Mouse (Mus musculus): ENCODE data around the gene Lad1. TPM values are rescaled to one million over a fixed set of nuclear protein-coding genes. Genes with fewer than 3 reads are reported as not detected.

The Lad1 gene
- polyA plus RNA-seq, 1 experiment from 2014 or later = 6.8 TPM

DNA sequence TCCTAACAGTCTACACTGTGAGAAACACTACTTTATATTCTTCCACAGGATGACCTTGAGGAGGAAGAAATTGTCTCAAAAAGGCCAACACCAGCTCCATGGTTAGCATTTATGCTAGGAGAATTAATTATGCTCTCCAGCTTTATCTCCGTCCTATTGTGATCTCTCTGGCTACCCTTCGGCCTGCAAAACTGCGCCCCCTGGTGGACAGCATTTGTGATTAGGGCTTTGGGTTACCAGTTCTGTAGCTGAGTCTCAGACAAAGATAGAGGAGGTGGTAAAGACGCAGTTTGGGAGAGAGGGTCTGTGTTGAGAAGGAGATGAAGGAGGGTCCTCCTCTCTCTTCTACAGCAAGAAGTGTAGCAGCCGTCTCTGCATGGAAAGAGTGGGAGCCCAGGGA lies 28.6 kb upstream of the Lad1 start:
- whole genome bisulfite sequencing = 13% methylated on average over 5 of the region's 5 CpGs

DNA sequence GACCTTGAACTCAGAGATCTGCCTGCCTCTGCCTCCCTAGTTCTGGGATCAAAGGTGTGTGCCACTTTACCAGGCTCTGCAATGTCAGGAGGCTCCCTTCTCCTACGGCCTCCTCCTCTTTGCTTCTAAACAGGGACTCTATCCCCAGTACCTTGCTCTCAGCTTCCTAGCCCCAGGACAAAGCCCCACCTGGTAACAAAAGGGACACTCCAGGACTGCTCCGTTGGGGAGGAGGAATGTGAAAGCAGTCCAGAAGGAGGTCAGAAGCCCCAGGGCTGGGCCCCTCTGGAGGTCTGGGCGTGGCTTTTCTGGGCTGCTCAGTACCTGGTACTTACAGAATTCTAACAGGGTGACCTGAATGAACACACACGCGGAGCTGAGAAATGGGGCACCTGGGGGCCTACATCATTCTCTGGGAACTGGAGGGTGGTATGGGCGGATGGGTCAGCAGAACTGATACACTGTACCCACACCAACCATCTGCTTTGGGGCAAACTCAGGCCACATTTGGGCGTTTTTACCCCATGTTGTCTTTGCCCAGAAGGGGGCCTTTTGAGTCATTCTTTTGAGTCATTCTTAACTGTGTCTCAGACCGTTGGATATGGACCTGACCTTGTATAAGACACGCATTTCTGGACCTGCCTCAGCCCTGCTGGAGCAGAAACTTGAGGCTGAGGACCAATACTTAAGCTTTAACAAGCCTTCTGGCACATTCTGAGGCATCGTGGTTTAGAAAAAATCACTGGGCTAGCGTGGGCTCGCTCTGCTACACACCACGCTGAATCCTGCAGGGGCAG lies 26.1 kb upstream of the Lad1 start:
- Histone ChIP-seq H3K36me3 (no peaks in the 10 kb centered on the region), H3K9me3 (no peaks in the 10 kb centered on the region), H3K4me1 (peaks cover 81% of the 10 kb centered on the region), H3K4me3 (no peak overlapping the region), H3K27me3 (ENCODE audit: insufficient read depth, poor library complexity, severe bottlenecking) (no peaks in the 10 kb centered on the region), H3K27ac (peak overlapping the region; percentile 91)
- DNase-seq (ENCODE audit: low spot score) = no peak
- 66% methylated on average over 13 of the region's 13 CpGs for WGBS

More for the DNA sequence above, 28.6 kb upstream of the Lad1 start:
- peaks cover 56% of the 10 kb centered on the region for H3K4me1 ChIP-seq
- peak overlapping the region; percentile 73; the same call in 1 of the 2 replicates for H3K27ac ChIP-seq
- no peaks in the 10 kb centered on the region for H3K36me3 ChIP-seq
- no peaks in the 10 kb centered on the region for H3K9me3 ChIP-seq
- H3K27me3 ChIP-seq (ENCODE audit: insufficient read depth, poor library complexity, severe bottlenecking) = no peaks in the 10 kb centered on the region
- DNase-seq (ENCODE audit: low spot score) = no peak
- no peak overlapping the region for H3K4me3 ChIP-seq

DNA sequence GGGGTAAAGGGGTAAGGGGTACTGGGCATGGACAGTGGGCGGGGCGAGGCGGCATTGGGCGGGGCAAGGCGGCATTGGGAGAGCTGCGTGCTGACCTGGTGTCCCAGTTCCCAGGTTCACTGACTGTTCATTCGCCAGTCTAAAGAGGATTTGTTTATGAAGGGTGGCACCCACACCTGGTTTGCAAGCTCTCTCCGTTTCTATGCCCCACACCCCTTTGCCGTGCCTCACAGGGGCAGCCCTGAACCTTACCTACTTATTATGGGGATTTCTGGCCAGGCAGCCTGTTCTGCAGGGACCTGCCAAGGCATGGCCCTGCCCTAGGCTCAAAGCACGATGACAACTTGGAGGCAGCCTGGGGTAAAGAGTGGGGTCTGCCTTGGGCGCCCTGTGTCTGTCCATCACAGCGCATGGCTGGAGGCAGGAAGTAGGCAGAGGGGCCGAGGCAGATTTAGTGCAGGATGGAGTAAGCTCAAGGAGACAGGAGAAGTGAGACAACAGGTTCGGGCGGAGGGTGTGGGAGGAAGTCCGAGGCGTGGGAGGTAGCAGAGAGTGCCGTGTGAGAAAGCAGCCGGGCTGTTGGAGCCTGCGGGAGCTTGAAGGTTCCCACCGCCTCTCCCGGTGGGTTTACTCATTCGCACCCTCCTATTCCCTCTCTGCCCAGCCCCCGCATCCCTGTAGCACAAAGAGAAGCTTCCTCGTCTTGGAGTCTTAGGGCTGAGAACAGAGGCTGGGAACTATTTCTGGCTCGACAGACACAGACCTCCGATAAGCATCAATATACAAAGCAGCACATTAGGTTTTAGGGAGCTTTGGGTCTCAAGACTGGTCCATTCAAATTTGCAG lies 24.8 kb upstream of the Lad1 start:
- Histone ChIP-seq H3K36me3 (no peaks in the 10 kb centered on the region), H3K27me3 (ENCODE audit: insufficient read depth, poor library complexity, severe bottlenecking) (no peaks in the 10 kb centered on the region), H3K27ac (peak overlapping the region; percentile 91), H3K4me1 (peaks cover 84% of the 10 kb centered on the region), H3K9me3 (no peaks in the 10 kb centered on the region), H3K4me3 (peak overlapping the region; percentile 51)
- 7% methylated on average over 27 of the region's 27 CpGs for WGBS
- DNase-seq (ENCODE audit: low spot score) = no peak

GRCm38 (mm10) chr1:135794216-135795134 lies 23.9 kb upstream of the Lad1 start:
- H3K4me3 ChIP-seq = peak overlapping the region; percentile 51
- peaks cover 87% of the 10 kb centered on the region for H3K4me1 ChIP-seq
- peak overlapping the region; percentile 91 for H3K27ac ChIP-seq
- H3K9me3 ChIP-seq = no peaks in the 10 kb centered on the region
- no peaks in the 10 kb centered on the region for H3K27me3 ChIP-seq (ENCODE audit: insufficient read depth, poor library complexity, severe bottlenecking)
- H3K36me3 ChIP-seq = no peaks in the 10 kb centered on the region
- WGBS = 9% methylated on average over 20 of the region's 20 CpGs
- DNase-seq (ENCODE audit: low spot score) = peak; percentile 90

GRCm38 (mm10) chr1:135798492-135798891 lies 19.9 kb upstream of the Lad1 start:
- H3K9me3 ChIP-seq = no peaks in the 10 kb centered on the region
- WGBS = 60% methylated on average over 1 of the region's 1 CpGs
- H3K4me3 ChIP-seq = peak overlapping the region; percentile 73
- no peak for DNase-seq (ENCODE audit: low spot score)
- no peaks in the 10 kb centered on the region for H3K27me3 ChIP-seq (ENCODE audit: insufficient read depth, poor library complexity, severe bottlenecking)
- H3K27ac ChIP-seq = peak overlapping the region; percentile 97
- peaks cover 21% of the 10 kb centered on the region for H3K36me3 ChIP-seq
- H3K4me1 ChIP-seq = peaks cover 93% of the 10 kb centered on the region

- Histone ChIP-seq H3K4me1 (peaks cover 93% of the 10 kb centered on the region), H3K4me3 (peak overlapping the region; percentile 73)
Observed at GRCm38 (mm10) chr1:135799109-135799627, 19.2 kb upstream of the Lad1 start.

DNA sequence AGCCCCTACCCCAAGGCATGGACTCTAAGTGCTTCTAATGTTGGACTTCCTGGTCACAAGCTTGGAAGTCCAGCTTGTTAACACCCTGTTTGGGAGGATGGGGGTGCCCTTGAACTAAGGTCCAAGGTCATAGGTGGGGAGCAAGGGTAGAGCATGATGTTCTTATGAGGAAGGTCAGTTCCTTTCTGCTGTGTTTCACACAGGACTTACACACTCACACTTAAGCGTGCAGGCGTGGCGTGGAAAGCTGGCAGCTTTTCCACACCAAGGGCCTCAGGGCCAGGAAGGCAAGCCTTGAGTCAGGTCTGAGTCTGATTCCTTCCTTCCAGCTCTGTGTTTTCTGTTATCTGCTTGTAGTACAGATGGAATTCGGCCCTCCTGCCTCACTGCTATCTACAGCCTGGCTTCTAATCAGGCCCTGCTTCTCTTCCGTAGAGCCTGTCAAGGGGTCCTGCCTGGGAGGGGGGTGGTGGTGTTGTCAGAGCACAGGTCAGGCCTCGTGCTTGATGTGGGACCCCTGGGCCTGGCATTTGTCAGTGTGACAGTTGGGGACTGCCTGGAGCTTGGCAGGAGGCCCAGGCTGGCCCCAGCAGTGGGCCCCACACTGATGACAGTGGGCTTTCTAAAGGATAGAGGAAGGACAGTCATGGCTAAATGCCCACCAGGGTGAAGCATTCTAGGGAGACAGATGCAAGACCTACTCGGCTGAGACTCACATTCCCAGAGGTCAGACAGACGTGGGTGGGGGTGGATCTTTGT lies 18.0 kb upstream of the Lad1 start:
- peak; percentile 97 for DNase-seq (ENCODE audit: low spot score)
- Histone ChIP-seq H3K36me3 (peaks cover 40% of the 10 kb centered on the region), H3K27ac (peak overlapping the region; percentile 97), H3K4me3 (peak overlapping the region; percentile 73), H3K9me3 (no peaks in the 10 kb centered on the region), H3K27me3 (ENCODE audit: insufficient read depth, poor library complexity, severe bottlenecking) (no peaks in the 10 kb centered on the region), H3K4me1 (peaks cover 93% of the 10 kb centered on the region)
- WGBS = 10% methylated on average over 8 of the region's 8 CpGs

More at GRCm38 (mm10) chr1:135799109-135799627, 19.2 kb upstream of the Lad1 start:
- peak overlapping the region; percentile 97 for H3K27ac ChIP-seq
- H3K9me3 ChIP-seq = no peaks in the 10 kb centered on the region
- peaks cover 28% of the 10 kb centered on the region for H3K36me3 ChIP-seq
- 10% methylated on average over 8 of the region's 8 CpGs for WGBS
- DNase-seq (ENCODE audit: low spot score) = peak; percentile 90
- H3K27me3 ChIP-seq (ENCODE audit: insufficient read depth, poor library complexity, severe bottlenecking) = no peaks in the 10 kb centered on the region

GRCm38 (mm10) chr1:135807546-135807945 lies 10.9 kb upstream of the Lad1 start:
- DNase-seq (ENCODE audit: low spot score) = no peak
- Histone ChIP-seq H3K36me3 (peaks cover 84% of the 10 kb centered on the region), H3K27me3 (ENCODE audit: insufficient read depth, poor library complexity, severe bottlenecking) (no peaks in the 10 kb centered on the region), H3K27ac (no peak overlapping the region), H3K4me1 (peaks cover 84% of the 10 kb centered on the region), H3K9me3 (no peaks in the 10 kb centered on the region), H3K4me3 (no peak overlapping the region)
- WGBS = 32% methylated on average over 10 of the region's 10 CpGs

DNA sequence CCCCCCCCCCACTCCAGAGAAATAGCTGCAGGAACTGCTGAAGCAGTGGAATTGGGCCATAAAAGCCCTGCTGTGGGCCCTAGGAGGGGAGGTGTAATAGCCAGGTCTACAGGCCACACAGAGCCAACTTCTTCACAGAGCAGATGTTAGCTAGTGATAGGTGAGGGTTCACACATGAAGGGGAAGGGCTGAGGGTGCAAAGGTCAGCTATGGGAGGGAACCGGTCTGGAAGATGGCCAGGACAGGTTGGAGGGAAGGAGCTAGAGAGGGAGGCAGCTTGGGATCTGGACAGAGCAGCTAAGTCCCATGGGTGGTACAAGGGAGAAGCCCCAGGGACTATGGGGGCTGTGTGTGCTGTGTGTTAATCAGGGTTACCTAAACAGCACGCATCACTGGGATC lies 8.2 kb upstream of the Lad1 start:
- WGBS = 68% methylated on average over 2 of the region's 2 CpGs
- peaks cover 58% of the 10 kb centered on the region for H3K36me3 ChIP-seq
- no peak for DNase-seq (ENCODE audit: low spot score)
- H3K4me1 ChIP-seq = peaks cover 78% of the 10 kb centered on the region
- no peak overlapping the region for H3K4me3 ChIP-seq
- H3K27me3 ChIP-seq (ENCODE audit: insufficient read depth, poor library complexity, severe bottlenecking) = no peaks in the 10 kb centered on the region
- H3K9me3 ChIP-seq = no peaks in the 10 kb centered on the region
- H3K27ac ChIP-seq = no peak overlapping the region

- peaks cover 48% of the 10 kb centered on the region for H3K36me3 ChIP-seq
- peak overlapping the region; percentile 52 for H3K27ac ChIP-seq
- H3K4me1 ChIP-seq = peaks cover 73% of the 10 kb centered on the region
- no peaks in the 10 kb centered on the region for H3K9me3 ChIP-seq
- no peak overlapping the region for H3K4me3 ChIP-seq
- 0 out of 2 replicates have a peak, but pooled peaks cover under 1% of the 10 kb centered on the region for H3K27me3 ChIP-seq (ENCODE audit: insufficient read depth, poor library complexity, severe bottlenecking)
- peak; percentile 88 for DNase-seq (ENCODE audit: low spot score)
- WGBS = 30% methylated on average over 7 of the region's 7 CpGs
Observed at GRCm38 (mm10) chr1:135811016-135811646, 7.3 kb upstream of the Lad1 start.

- Histone ChIP-seq H3K4me3 (no peak overlapping the region), H3K27me3 (ENCODE audit: insufficient read depth, poor library complexity, severe bottlenecking) (peaks cover 12% of the 10 kb centered on the region), H3K27ac (peak overlapping the region; percentile 42), H3K36me3 (peaks cover 42% of the 10 kb centered on the region), H3K9me3 (no peaks in the 10 kb centered on the region), H3K4me1 (peaks cover 77% of the 10 kb centered on the region)
- WGBS = 46% methylated on average over 3 of the region's 3 CpGs
- no peak for DNase-seq (ENCODE audit: low spot score)
Observed at GRCm38 (mm10) chr1:135812205-135812604, 6.2 kb upstream of the Lad1 start.
